Mouse (Mus musculus): Measurements from ENCODE around the gene Trip10. TPM values are rescaled to one million over a fixed set of nuclear protein-coding genes. Genes with fewer than 3 reads are reported as not detected.

The Trip10 gene
- polyA plus RNA-seq, 1 experiment from 2014 or later, result 41.6 TPM

DNA sequence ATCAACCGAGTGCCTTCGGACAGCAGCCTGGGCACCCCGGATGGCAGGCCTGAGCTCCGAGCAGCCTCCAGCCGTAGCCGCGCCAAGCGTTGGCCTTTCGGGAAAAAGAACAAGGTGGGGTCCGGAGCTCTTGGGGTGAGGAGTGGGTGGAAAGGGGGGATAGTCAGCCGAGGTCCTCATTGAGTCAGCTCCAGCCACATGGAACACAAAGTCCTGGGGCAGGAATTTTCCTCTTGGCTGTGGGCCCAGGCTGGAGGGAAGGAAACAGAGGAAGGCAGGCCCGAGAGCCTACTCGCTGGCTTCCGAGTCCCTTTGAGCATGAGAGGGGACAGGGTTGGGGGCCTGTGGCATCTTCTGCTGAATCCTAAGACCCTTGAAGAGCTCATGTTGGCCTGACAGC, 6.1 kb downstream of the Trip10 start:
- Histone ChIP-seq H3K9me3 (replicated peaks) (no peaks in the 10 kb centered on the region), H3K4me3 (no peak overlapping the region), H3K9ac (no peak overlapping the region), H3K4me1 (replicated peaks) (peaks cover 7% of the 10 kb centered on the region), H3K27me3 (replicated peaks) (no peaks in the 10 kb centered on the region), H3K27ac (ENCODE audit: poor library complexity, severe bottlenecking) (no peak overlapping the region), H3K36me3 (peaks cover 73% of the 10 kb centered on the region), H3K4me2 (no peak overlapping the region)
- 87% methylated on average over 14 of the region's 14 CpGs for WGBS
- ATAC-seq (ENCODE audit: insufficient number of reproducible peaks, low FRiP score), result no peak

DNA sequence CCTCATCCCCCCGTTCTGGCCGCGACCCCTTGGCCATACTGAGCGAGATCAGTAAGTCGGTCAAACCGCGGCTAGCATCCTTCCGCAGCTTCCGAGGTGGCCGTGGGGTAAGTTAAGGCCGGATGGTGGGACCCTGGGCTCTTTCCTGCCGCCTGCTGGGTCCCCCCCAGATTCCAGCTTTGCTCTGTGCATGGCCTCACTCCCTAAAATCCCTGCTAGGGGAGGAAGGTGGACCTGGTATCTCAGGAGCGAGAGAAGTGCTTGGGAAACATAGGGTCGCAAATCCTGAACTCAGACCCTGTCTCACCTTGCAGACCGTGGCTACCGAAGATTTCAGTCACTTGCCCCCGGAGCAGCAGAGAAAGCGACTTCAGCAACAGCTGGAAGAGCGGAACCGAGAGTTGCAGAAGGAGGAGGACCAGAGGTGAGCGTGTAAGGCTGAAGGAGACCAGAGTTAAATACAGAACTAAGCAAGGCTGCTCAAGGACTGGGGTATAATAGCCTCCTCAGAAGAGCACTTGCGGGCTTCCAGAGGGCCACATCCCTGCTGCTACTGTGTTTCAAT, 7.7 kb downstream of the Trip10 start:
- H3K27ac ChIP-seq (ENCODE audit: poor library complexity, severe bottlenecking), result no peak overlapping the region
- peaks cover 3% of the 10 kb centered on the region; the same call in 1 of the 2 replicates for H3K4me1 ChIP-seq (replicated peaks)
- H3K36me3 ChIP-seq, result peaks cover 89% of the 10 kb centered on the region
- no peaks in the 10 kb centered on the region for H3K9me3 ChIP-seq (replicated peaks)
- no peak overlapping the region for H3K9ac ChIP-seq
- no peak for ATAC-seq (ENCODE audit: insufficient number of reproducible peaks, low FRiP score)
- H3K4me2 ChIP-seq, result no peak overlapping the region
- H3K27me3 ChIP-seq (replicated peaks), result no peaks in the 10 kb centered on the region
- 92% methylated on average over 22 of the region's 22 CpGs for WGBS
- H3K4me3 ChIP-seq, result no peak overlapping the region

DNA sequence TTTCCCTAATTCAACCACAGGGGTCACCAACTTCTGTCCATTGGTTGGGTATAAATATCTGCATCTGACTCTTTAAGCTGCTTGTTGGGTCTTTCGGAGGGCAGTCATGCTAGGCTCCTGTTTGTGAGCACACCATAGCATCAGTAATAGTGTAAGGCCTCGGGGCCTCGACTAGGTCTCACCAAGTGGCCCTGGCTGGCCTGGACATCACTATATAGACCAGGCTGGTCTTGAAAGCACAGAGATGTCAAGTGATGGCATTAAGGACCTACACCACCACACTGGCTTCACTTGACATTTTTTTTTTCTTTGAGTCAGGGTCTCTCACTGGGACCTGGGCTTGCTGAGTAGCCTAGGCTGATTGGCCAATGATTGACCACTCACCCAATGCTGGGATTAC, 8.9 kb downstream of the Trip10 start:
- no peak overlapping the region for H3K9ac ChIP-seq
- peaks cover 98% of the 10 kb centered on the region for H3K36me3 ChIP-seq
- WGBS, result 86% methylated on average over 3 of the region's 3 CpGs
- ATAC-seq (ENCODE audit: insufficient number of reproducible peaks, low FRiP score), result no peak
- H3K4me1 ChIP-seq (replicated peaks), result peaks cover 3% of the 10 kb centered on the region; the same call in 1 of the 2 replicates
- no peak overlapping the region for H3K4me3 ChIP-seq
- H3K27me3 ChIP-seq (replicated peaks), result no peaks in the 10 kb centered on the region
- no peaks in the 10 kb centered on the region for H3K9me3 ChIP-seq (replicated peaks)
- no peak overlapping the region for H3K27ac ChIP-seq (ENCODE audit: poor library complexity, severe bottlenecking)
- no peak overlapping the region for H3K4me2 ChIP-seq

DNA sequence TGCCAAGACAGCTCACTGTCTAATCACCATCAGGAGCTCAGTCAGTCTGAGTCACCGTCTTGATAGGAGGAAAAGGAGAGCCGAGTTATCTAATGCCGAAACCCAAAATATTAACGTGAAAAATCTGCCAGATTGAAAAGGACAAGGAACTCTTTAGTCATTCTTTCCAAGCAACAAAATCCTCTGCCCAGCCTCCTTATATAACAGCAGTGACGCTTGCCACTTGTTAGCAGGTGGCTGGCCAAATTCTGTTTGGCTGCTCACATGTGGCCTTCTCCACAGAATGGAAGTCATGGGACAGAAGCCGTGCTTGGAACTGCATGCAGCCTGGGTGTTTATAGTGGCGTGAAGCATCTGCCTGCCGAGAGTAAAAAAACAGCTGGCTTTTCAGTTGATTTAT, 10.5 kb downstream of the Trip10 start:
- H3K9ac ChIP-seq, result no peak overlapping the region
- no peaks in the 10 kb centered on the region for H3K9me3 ChIP-seq (replicated peaks)

DNA sequence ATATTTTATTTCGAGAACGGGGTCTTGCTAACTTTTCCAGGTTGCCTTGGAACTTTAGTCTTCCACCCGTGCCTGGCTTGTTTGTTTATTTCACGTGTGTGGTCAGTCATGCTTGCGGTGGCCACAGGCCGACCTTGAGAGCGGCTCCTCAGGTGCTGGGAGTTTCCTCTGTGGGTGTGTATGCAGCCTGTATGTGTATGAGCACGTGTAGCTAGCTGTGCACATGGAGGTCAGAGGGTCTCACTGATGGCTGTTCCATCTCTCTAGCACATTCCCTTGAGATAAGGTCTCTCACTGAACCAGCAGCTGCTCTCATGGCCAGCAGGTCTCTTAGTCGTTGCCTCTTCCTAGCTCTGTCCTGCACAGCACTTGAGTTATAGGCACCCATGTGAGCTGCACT, 11.1 kb downstream of the Trip10 start:
- H3K36me3 ChIP-seq, result peaks cover 85% of the 10 kb centered on the region
- H3K9ac ChIP-seq, result no peak overlapping the region
- no peak overlapping the region for H3K4me3 ChIP-seq
- WGBS, result 72% methylated on average over 9 of the region's 9 CpGs
- ATAC-seq (ENCODE audit: insufficient number of reproducible peaks, low FRiP score), result no peak
- H3K4me1 ChIP-seq (replicated peaks), result peaks cover 9% of the 10 kb centered on the region; the same call in 1 of the 2 replicates
- H3K9me3 ChIP-seq (replicated peaks), result no peaks in the 10 kb centered on the region
- H3K27me3 ChIP-seq (replicated peaks), result no peaks in the 10 kb centered on the region
- no peak overlapping the region for H3K4me2 ChIP-seq
- no peak overlapping the region for H3K27ac ChIP-seq (ENCODE audit: poor library complexity, severe bottlenecking)

More for the DNA sequence above, 10.5 kb downstream of the Trip10 start:
- Histone ChIP-seq H3K4me2 (no peak overlapping the region), H3K27me3 (replicated peaks) (no peaks in the 10 kb centered on the region), H3K4me3 (no peak overlapping the region), H3K27ac (ENCODE audit: poor library complexity, severe bottlenecking) (no peak overlapping the region), H3K36me3 (peaks cover 91% of the 10 kb centered on the region), H3K4me1 (replicated peaks) (peaks cover 3% of the 10 kb centered on the region; the same call in 1 of the 2 replicates)
- WGBS, result 83% methylated on average over 8 of the region's 8 CpGs
- no peak for ATAC-seq (ENCODE audit: insufficient number of reproducible peaks, low FRiP score)

DNA sequence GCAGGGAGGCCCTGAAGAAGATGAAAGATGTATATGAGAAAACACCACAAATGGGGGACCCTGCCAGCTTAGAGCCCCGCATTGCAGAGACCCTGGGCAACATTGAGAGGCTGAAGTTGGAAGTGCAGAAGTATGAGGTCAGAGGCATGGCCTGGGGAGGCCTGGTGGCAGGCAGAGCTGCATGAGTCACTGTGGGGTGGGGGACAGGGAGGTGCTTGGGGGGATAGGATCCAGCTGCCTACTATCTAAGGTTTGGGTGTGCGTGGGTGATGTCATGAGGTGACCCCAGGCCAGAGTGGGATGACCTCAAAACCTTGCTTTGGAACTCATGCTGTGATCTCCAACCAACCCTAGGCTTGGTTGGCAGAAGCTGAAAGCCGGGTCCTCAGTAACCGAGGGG, 12.0 kb downstream of the Trip10 start:
- H3K9ac ChIP-seq, result no peak overlapping the region
- H3K4me3 ChIP-seq, result no peak overlapping the region
- no peak overlapping the region for H3K4me2 ChIP-seq
- H3K4me1 ChIP-seq (replicated peaks), result peaks cover 11% of the 10 kb centered on the region; the same call in 1 of the 2 replicates
- H3K27ac ChIP-seq (ENCODE audit: poor library complexity, severe bottlenecking), result no peak overlapping the region
- no peaks in the 10 kb centered on the region for H3K9me3 ChIP-seq (replicated peaks)
- WGBS, result 92% methylated on average over 4 of the region's 4 CpGs
- no peak for ATAC-seq (ENCODE audit: insufficient number of reproducible peaks, low FRiP score)
- peaks cover 76% of the 10 kb centered on the region for H3K36me3 ChIP-seq
- no peaks in the 10 kb centered on the region for H3K27me3 ChIP-seq (replicated peaks)

DNA sequence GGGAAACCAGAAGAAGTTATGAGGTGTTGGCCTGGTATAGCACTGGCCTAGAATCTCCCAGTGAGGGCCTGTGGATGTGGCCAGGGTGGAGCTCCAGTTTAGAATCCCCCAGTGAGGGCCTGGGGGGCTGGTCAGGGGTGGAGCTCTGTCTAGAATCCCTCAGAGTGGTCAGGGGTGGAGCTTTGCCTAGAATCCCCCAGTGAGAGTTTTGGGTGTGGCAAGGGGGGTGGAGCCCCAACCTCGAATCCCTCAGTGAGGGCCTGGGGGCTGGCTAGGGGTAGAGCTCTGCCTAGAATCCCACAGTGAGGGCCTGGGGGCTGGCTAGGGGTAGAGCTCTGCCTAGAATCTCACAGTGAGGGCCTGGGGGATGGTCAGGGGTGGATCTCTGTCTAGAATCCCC, 12.5 kb downstream of the Trip10 start:
- H3K27me3 ChIP-seq (replicated peaks), result no peaks in the 10 kb centered on the region
- H3K9ac ChIP-seq, result no peak overlapping the region
- peaks cover 11% of the 10 kb centered on the region; the same call in 1 of the 2 replicates for H3K4me1 ChIP-seq (replicated peaks)
- no peak overlapping the region for H3K27ac ChIP-seq (ENCODE audit: poor library complexity, severe bottlenecking)
- peaks cover 71% of the 10 kb centered on the region for H3K36me3 ChIP-seq
- 36% methylated on average over 1 of the region's 1 CpGs for WGBS
- H3K9me3 ChIP-seq (replicated peaks), result no peaks in the 10 kb centered on the region
- no peak for ATAC-seq (ENCODE audit: insufficient number of reproducible peaks, low FRiP score)
- no peak overlapping the region for H3K4me2 ChIP-seq
- H3K4me3 ChIP-seq, result no peak overlapping the region

DNA sequence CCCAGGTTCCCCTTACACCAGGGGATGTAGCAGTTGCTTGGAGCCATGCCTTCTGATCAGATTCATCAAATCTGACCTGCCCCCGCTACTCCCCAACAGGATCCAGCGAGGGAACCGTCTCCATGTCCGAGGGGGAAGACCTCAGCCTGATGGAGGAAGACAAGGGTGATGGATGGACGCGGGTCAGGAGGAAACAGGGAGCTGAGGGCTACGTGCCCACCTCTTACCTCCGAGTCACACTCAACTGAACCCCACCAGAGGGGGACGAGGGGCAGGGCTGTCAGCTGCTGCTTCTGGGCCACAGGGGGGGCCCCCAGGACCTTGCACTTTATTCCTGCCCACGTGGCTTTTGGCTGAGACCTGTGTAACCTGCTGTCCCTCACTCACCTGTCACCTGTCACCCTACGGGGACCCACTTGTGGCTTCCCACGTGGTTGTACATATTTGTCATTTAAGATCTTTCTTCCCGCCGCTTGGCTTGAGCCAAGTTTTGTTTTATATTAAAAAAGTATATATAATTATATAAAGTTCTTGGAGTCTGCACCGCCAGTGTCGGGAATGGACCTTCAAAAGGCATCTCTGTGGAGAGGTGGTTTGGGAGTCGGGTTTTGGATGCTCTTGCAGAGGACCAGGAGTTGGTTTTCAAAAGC, 13.8 kb downstream of the Trip10 start:
- WGBS, result 88% methylated on average over 17 of the region's 17 CpGs
- H3K36me3 ChIP-seq, result peaks cover 61% of the 10 kb centered on the region

DNA sequence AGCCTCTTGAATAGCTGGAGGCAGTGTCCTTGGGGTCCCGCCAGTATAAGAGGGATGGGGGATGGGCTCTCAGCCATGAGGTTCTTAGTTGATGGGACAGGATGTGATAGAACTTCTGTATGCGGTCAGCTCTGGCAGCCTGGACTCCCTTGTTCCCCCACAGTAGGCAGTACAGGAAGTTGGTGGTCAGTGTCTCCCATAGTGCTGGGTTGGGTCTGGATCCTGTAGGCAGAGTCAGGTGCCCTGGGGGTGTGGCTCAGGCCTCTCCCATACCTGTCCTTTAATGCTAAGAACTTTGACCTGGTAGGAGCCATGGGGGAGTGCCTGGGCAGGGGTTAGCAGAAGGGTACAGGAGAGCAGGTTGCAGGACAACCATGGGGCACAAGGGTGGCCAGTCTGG, 14.9 kb downstream of the Trip10 start:
- no peaks in the 10 kb centered on the region for H3K27me3 ChIP-seq (replicated peaks)
- no peak for ATAC-seq (ENCODE audit: insufficient number of reproducible peaks, low FRiP score)
- peaks cover 49% of the 10 kb centered on the region for H3K36me3 ChIP-seq
- H3K9me3 ChIP-seq (replicated peaks), result no peaks in the 10 kb centered on the region
- peaks cover 11% of the 10 kb centered on the region; the same call in 1 of the 2 replicates for H3K4me1 ChIP-seq (replicated peaks)
- no peak overlapping the region for H3K27ac ChIP-seq (ENCODE audit: poor library complexity, severe bottlenecking)
- no peak overlapping the region for H3K4me2 ChIP-seq
- no peak overlapping the region for H3K4me3 ChIP-seq
- H3K9ac ChIP-seq, result no peak overlapping the region
- WGBS, result 69% methylated on average over 2 of the region's 2 CpGs

More for the DNA sequence above, 13.8 kb downstream of the Trip10 start:
- Histone ChIP-seq H3K9me3 (replicated peaks) (no peaks in the 10 kb centered on the region), H3K27ac (ENCODE audit: poor library complexity, severe bottlenecking) (no peak overlapping the region), H3K27me3 (replicated peaks) (no peaks in the 10 kb centered on the region), H3K9ac (no peak overlapping the region), H3K4me3 (no peak overlapping the region), H3K4me1 (replicated peaks) (peaks cover 11% of the 10 kb centered on the region; the same call in 1 of the 2 replicates), H3K4me2 (no peak overlapping the region)
- no peak for ATAC-seq (ENCODE audit: insufficient number of reproducible peaks, low FRiP score)

DNA sequence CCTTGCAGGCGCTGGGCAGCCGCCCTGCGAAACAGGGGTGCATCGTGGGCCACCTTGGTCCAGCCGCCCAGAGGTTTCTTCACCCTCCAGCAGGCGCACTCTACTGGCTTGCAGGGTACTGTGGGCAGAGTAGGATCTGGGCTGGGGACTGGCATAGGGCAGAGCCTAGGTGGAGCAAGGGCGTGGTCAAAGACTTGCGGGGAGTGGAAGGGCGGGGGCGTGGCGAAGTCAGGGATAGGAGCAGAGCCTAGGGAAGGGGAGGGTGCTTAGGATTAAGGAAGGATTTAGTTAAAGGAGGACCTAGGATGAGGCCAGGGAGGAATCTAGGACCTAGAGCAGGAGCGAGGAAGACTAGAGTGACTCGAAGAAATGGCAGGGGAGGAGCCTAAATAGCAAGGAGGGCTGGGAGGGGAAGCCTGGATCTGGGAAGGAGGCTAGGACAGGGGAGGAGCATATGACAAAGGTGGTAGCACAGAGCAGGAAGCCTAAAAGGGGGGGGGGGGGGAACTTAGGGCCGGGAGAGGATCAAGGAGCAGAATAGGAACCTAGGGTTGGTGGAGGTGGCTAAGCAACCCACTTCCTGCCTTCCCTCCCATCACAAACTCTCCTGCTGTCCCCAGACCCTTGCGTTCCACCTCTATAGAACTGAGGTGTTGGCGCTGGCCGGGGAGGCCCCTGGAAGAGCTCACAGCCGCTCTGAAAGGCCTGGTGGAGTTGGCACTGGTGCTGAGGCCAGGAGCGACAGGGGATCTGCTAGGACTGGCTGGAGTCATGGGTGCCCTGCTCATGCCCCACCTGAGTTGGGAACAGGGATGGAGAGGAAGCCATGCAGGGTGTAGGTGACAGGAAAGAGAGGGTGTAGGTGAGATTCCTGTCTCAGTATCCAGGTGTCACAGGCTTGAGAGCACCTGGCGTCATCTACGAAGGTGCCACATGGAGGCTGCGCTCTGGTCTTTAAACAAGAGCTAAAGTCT, 16.0 kb downstream of the Trip10 start:
- Histone ChIP-seq H3K4me2 (peak overlapping the region; percentile 44), H3K27me3 (replicated peaks) (no peaks in the 10 kb centered on the region), H3K9me3 (replicated peaks) (no peaks in the 10 kb centered on the region), H3K4me1 (replicated peaks) (peaks cover 10% of the 10 kb centered on the region; the same call in 1 of the 2 replicates), H3K36me3 (peaks cover 38% of the 10 kb centered on the region), H3K9ac (no peak overlapping the region), H3K27ac (ENCODE audit: poor library complexity, severe bottlenecking) (no peak overlapping the region), H3K4me3 (no peak overlapping the region)
- 27% methylated on average over 21 of the region's 22 CpGs for WGBS
- ATAC-seq (ENCODE audit: insufficient number of reproducible peaks, low FRiP score), result peak; percentile 63; the same call in 1 of the 2 replicates

Data from heart, embryonic 12.5 days (tissue).